Mouse (Mus musculus) activated CD4-positive, CD25-positive, alpha-beta regulatory T cell (primary cell): ENCODE results near the gene Cenpj. TPM values are rescaled to one million over a fixed set of nuclear protein-coding genes. Genes with fewer than 3 reads are reported as not detected.

Experiments
- polyA plus RNA-seq, 2 experiments: library from polyadenylated mRNA; unstranded; fragments of 100-300 nt; shearing (Covaris generic); gene quantifications; one replicate each; pipeline ENCODE4 v1.2.1; 2017

Cenpj gene
- 10 to 100 TPM in 1 of 2 experiments, 1 to 10 TPM in 1; 8.9 to 10.3 TPM for polyA plus RNA-seq

DNA sequence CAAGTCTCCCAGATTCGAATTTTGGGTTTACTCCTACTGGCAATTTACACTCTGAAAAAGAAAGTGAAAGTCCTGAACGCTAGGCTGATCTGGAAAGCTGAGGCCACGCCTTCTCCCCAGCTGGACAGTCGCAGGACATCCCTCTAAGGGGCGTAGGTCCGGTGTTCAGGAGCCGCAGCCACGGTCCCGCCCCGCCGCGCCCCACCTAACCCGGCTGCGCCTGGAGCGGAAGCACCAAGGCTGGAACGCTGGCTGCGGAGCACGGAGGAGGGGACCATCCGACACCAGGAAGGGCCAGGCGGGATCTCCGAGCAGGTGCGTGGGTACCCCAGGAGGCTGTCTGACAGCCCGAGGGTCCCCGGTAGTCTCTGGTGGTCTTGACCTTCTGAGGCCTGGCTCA is at the start of gene Cenpj, which contains the start of gene Parp4:
Cenpj (minus strand) TSS at position 10 of the 400 bp plus-strand sequence.
Parp4 (plus strand) TSS at position 204 of the 400 bp plus-strand sequence.

Other genes with a start within 250 kb of the Cenpj start
- under 1 TPM in 1 of 2 experiments, not detected in 1; 0.06 TPM for gene Atp12a, start 210.4 kb downstream of the Cenpj start, polyA plus RNA-seq
- under 1 TPM in 1 of 2 experiments, not detected in 1; 0.60 TPM for gene Rnf17, start 172.8 kb downstream of the Cenpj start, polyA plus RNA-seq
- gene Parp4, start 194 bp upstream of the Cenpj start, polyA plus RNA-seq, result 10 to 100 TPM; 15.6 to 23.5 TPM
- gene Mphosph8, start 92.8 kb upstream of the Cenpj start, polyA plus RNA-seq, result 10 to 100 TPM; 45.1 to 46.9 TPM
- gene Pspc1, start 202.9 kb upstream of the Cenpj start, polyA plus RNA-seq, result 10 to 100 TPM; 39.3 to 42.9 TPM
- 10 to 100 TPM; 41.4 to 46.3 TPM for gene Zmym5, start 236.3 kb upstream of the Cenpj start, polyA plus RNA-seq